Mouse (Mus musculus) limb, embryonic 13.5 days (tissue): ENCODE measurements around the gene Pank3. TPM values are rescaled to one million over a fixed set of nuclear protein-coding genes. Genes with fewer than 3 reads are reported as not detected.
"Not testable (repeated sequence)": the region's sequence is repeated elsewhere in the genome, so short reads cannot be mapped to it uniquely, and the experiment has no call there.

Experiments used
- ATAC-seq: fragments of 200-750 bp; cut with Nextera tagmentation; 2 replicates; pipeline ENCODE4 v1.8.0; 2017; ENCODE audit warnings: low read depth, moderate number of reproducible peaks, moderate TSS enrichment; ENCODE audit not compliant: low FRiP score
- H3K27ac ChIP-seq: fragments of 300-500 bp; sonication (generic); 2 replicates; pipeline ENCODE4 v1.5.1; 2015; ENCODE audit warnings: inconsistent platforms, mild to moderate bottlenecking, moderate library complexity
- H3K27me3 ChIP-seq: fragments of 300-500 bp; sonication (generic); 2 replicates; pipeline ENCODE4 v1.6.1; 2015; ENCODE audit warnings: mild to moderate bottlenecking, inconsistent platforms
- H3K36me3 ChIP-seq: fragments of 300-500 bp; sonication (generic); 2 replicates; pipeline ENCODE4 v1.6.1; 2015; ENCODE audit warnings: inconsistent platforms, mild to moderate bottlenecking, moderate library complexity
- H3K4me1 ChIP-seq: fragments of 300-500 bp; sonication (generic); 2 replicates; pipeline ENCODE4 v1.6.1; 2015; ENCODE audit warnings: inconsistent platforms
- H3K4me2 ChIP-seq: fragments of 300-500 bp; sonication (generic); replicated peaks from 2 replicates; pipeline ENCODE4 v1.6.1; 2015; ENCODE audit warnings: inconsistent platforms, mild to moderate bottlenecking, moderate library complexity
- H3K4me3 ChIP-seq: fragments of 300-500 bp; sonication (generic); 2 replicates; pipeline ENCODE4 v1.5.1; 2015; ENCODE audit warnings: moderate library complexity, mild to moderate bottlenecking, inconsistent platforms
- H3K9ac ChIP-seq: fragments of 300-500 bp; sonication (generic); 2 replicates; pipeline ENCODE4 v1.6.1; 2015; ENCODE audit warnings: mild to moderate bottlenecking, inconsistent platforms
- H3K9me3 ChIP-seq: fragments of 300-500 bp; sonication (generic); 2 replicates; pipeline ENCODE4 v1.6.1; 2016; ENCODE audit warnings: inconsistent platforms
- WGBS: fragments of 180-500 bp; shearing (Covaris S2); methylation state at CpG from one replicate; pipeline ENCODE4 v1.1.7; 2015; 5-methylcytosine and 5-hydroxymethylcytosine counted together
- microRNA counts: library from miRNA; unstranded; fragments of <30 nt; microRNA quantifications from one replicate; lab custom pipeline; 2016
- microRNA-seq: library from miRNA; unstranded; fragments of <30 nt; microRNA quantifications from one replicate; pipeline ENCODE4, GENCODE M21; 2016
- polyA plus RNA-seq: library from polyadenylated mRNA; unstranded; fragments of >200 nt; fragmentation: Nextera tagmentation; extraction: Ambion mirVana; gene quantifications from 2 replicates; pipeline ENCODE4 v1.2.1, GENCODE M21; 2015

Pank3 gene
- polyA plus RNA-seq, 1 experiment from 2014 or later: 18.0 TPM

DNA sequence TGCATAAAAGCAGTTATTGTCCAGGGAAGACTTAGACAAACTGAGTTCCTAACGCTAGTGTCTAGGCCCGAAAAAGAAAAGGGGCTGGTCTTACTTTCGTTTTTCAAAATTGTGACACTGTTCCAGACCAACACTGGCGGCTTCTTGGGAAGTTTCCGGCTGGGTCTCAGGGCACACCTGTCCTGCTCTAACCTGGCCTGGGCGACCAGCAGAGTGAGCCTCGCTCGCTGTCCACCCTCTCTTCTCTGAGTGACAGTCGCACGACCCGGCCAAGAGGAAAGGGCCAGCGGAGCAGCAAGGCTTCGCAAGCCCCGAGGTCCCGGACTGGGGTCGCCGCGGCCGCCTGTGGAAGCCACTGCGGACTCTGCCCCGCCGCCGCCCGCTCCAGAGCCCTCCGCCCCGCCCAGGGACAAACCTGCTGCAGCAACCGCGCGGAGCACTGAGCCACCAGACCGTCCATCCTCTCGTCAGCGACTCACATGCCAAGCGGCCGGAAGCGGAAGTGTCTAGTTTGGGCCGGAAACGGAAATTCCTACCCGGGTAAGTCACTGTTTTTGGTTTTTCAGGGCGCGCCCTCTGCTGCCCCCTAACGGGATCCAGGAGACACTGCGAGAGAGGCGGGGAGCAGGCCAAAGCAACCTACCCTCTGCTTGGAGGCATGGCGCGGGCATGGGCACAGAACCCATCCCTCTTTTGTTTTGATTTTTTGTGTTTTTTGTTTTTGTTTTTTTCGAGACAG lies 64.9 kb downstream of the Pank3 start, which contains the start of gene Rars:
Rars (minus strand) TSS at position 485 of the 739 bp plus-strand sequence.
- ATAC-seq: peak; percentile 84
- Histone ChIP-seq H3K36me3 (peaks cover 28% of the 10 kb centered on the region), H3K27ac (no peak within 1 kb of the TSS), H3K9ac (peak within 1 kb of the TSS; percentile 91), H3K27me3 (no peaks in the 10 kb centered on the region), H3K4me2 (peak within 1 kb of the TSS; percentile 72), H3K4me3 (peak within 1 kb of the TSS; percentile 90), H3K4me1 (peaks cover 13% of the 10 kb centered on the region), H3K9me3 (no peaks in the 10 kb centered on the region)
- WGBS: 2% methylated on average over 46 of the region's 46 CpGs

DNA sequence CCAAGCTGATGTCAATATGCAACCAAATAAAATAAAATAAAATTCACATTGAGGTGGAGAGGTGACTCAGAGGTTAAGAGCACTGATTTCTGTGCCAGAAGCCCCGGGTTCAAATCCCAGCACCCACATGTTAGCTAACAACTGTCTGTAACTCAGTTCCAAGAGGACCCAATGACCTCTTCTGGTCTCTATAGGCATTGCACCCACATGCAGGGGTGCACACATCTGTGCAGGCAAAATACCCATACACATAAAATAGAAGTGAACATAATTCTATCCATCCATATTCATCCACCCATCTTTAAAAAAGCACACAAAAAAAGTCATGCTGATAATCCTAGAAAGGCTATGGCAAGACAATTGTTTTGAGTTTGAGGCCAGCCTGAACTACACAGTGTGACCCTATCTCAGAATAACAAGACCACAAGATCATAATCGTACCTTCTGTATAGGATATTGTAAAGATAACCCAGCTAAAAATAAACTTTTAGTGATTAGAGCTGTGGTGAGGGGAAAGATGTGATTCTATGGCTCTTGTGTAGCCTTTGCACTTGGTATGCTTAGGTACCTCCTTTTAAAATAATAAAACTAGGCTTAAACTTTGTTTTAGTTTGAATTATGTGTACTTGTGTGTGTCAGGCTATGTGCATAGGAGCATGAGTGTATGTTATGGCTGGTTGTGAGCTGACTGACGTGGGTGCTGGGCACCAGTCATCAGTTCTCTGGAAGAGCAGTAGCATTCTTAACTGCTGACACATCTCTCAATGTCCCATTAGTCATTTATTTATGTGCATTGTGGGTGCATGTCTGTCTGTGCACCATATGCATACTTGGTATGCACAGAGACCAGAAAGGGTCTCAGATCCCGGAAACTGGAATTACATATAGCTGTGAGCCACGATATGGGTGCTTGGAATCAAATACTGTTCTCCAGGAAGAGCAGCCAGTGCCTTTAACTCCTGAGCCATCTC lies 68.2 kb downstream of the Pank3 start:
- ATAC-seq: no peak
- Histone ChIP-seq H3K27me3 (no peaks in the 10 kb centered on the region), H3K27ac (no peak overlapping the region), H3K4me1 (peaks cover 13% of the 10 kb centered on the region), H3K4me2 (peak overlapping the region; percentile 66), H3K4me3 (no peak overlapping the region), H3K9ac (no peak overlapping the region), H3K9me3 (no peaks in the 10 kb centered on the region), H3K36me3 (0 out of 2 replicates have a peak, but pooled peaks cover under 1% of the 10 kb centered on the region)
- WGBS: 77% methylated on average over 5 of the region's 5 CpGs

DNA sequence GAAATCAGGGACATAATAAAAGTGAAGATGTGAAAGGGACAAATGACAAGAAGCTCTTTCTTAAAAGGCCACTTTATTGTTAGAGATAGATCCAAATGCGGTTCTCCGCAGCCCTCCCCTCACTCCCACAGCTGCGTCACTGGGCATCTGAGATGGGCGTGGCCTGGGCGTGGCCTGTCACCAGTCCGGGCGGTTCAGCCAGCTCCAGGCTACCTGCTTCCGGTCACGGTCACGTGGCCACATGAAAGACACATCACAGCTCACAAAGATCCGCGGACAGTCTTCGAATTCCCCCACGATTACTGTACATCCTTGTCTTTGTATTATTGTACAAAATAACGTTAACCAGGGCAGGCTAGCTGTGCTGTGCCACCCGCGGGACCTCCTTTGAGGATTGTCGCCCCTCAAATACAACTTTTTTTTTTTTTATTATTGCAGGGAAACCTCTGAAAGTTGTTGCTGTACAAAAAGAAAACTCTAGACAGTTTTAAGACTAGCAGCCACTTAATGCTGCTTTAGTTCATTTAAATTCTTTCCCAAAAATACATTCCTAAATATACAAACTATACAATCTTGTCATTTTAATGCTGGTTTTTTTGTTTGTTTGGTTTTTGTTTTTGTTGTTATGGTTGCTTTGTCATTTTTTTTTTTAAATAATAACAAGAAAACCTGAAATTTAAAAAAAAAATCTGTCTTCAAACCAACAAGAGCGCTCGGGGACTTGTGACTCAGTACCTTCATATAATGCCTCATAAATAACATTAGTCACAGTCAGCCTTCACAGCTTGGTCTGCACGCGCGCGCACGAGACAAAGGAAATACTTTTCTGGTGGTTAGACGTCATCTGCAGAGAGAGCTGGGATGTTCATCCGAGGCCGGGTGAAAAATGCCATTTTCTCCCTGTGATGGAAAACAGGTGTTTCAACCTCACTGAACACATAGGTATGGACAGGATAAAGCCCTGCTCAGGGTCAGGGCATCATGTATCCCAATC lies 69.4 kb downstream of the Pank3 start:
- Histone ChIP-seq H3K9ac (peak overlapping the region; percentile 57), H3K27me3 (no peaks in the 10 kb centered on the region), H3K9me3 (no peaks in the 10 kb centered on the region), H3K27ac (0 out of 2 replicates have a peak overlapping the region, but pooled peaks have one; percentile 15), H3K4me3 (peak overlapping the region; percentile 43), H3K4me1 (peaks cover 4% of the 10 kb centered on the region), H3K4me2 (peak overlapping the region; percentile 66), H3K36me3 (no peaks in the 10 kb centered on the region; the same call in 1 of the 2 replicates)
- WGBS: 16% methylated on average over 28 of the region's 28 CpGs
- ATAC-seq: peak; percentile 85

DNA sequence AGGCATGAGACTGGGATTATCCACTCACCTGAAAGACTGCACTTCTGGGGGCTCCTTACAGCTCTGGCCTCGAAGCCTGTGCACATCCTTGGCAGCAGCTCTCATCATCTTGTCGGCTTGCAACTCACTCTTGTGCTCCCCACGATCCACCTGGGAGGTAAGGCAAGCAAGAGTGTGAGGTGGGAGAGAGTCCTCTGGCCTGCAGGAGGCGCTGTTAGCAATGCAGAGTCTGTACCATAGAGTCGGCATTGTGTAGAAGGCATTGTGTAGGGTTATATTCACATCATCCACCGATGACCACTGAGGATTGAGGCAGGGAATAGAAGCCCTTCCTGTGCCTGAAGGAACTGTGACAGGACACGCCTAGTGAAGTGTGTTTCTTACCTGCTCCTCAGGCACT lies 71.0 kb downstream of the Pank3 start:
- Histone ChIP-seq H3K9ac (no peak overlapping the region), H3K36me3 (no peaks in the 10 kb centered on the region; the same call in 1 of the 2 replicates)
- 77% methylated on average over 7 of the region's 7 CpGs for WGBS

DNA sequence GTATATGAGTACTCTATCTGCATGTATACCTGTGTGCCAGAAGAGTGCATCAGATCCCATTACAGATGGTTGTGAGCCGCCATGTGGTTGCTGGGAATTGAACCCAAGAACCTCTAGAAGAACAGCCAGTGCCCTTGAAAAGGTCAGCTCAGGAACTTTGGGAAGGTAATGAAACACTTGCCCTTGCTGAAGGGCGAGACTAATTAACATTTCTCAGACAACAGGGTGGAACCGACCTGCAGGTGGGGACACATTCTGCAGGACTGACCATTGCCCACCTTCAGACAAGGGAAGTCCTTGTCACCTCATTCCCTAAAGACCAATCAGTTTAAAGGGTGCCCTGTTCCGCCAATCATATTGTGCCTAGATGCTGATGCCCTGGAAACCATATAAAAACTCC lies 71.5 kb downstream of the Pank3 start:
- H3K9ac ChIP-seq, H3K27me3 ChIP-seq, H3K27ac ChIP-seq, ATAC-seq, H3K36me3 ChIP-seq, H3K4me1 ChIP-seq, H3K9me3 ChIP-seq, H3K4me3 ChIP-seq, H3K4me2 ChIP-seq: not testable (repeated sequence)
- 88% methylated on average over 4 of the region's 4 CpGs for WGBS

More for the DNA sequence above, 71.0 kb downstream of the Pank3 start:
- no peak overlapping the region for H3K4me2 ChIP-seq
- H3K4me3 ChIP-seq: no peak overlapping the region
- ATAC-seq: no peak
- no peak overlapping the region for H3K27ac ChIP-seq
- H3K4me1 ChIP-seq: 0 out of 2 replicates have a peak, but pooled peaks cover 2% of the 10 kb centered on the region
- no peaks in the 10 kb centered on the region for H3K9me3 ChIP-seq
- no peaks in the 10 kb centered on the region for H3K27me3 ChIP-seq

MicroRNA genes within 50 kb of the gene (microRNA counts, 519-probe panel; counts per million panel counts)
- 4,695 counts per million, percentile 91 among the panel's probes with 10 or more counts for microRNA mmu-miR-103 (lab: Ali Mortazavi, UCI)

Small RNA genes lying within 50 kb of the gene (microRNA-seq; reads per million reads assigned to microRNA genes)
- gene Mir103-1: 1.7 reads per million, percentile 2 among the genes with 10 or more reads in this experiment

Other genes starting within 250 kb of the Pank3 start
- not detected in 2 replicates for gene Fbll1, start 29.4 kb downstream of the Pank3 start, polyA plus RNA-seq
- gene Rars, start 65.0 kb downstream of the Pank3 start, polyA plus RNA-seq: 88.4 and 90.7 TPM in 2 replicates
- gene Wwc1, start 211.0 kb downstream of the Pank3 start, polyA plus RNA-seq: 3.1 and 4.6 TPM in 2 replicates